Mouse (Mus musculus) hindlimb bud, embryonic 11.5 days (tissue): ENCODE data around the gene Brat1.

Source experiments
- DNase-seq: peaks from one replicate; pipeline ENCODE4 v3.0.0-alpha.2; 2012; ENCODE audit warnings: low read depth, low spot score; ENCODE audit errors: extremely low spot score

Gene Brat1

DNA sequence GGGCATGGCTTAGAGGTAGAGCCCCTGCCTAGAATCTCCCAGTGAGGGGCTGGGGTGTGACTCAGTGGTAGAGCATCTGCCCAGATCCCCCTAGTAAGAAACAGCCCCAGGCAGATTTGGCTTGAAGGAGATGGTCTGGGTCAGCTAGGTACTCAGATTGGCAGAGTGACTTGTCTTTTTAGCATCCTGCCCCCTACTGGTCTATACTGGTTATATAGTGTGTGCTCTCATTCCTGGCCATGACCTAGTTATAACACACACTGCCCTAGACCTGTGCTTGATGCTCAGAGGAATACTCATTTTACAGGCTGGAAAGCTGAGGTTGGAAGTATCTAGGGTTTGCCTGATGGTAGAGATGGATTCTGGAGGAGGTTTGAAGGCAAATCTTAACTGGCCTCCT lies 37.1 kb downstream of the Brat1 start:
- DNase-seq: no peak

DNA sequence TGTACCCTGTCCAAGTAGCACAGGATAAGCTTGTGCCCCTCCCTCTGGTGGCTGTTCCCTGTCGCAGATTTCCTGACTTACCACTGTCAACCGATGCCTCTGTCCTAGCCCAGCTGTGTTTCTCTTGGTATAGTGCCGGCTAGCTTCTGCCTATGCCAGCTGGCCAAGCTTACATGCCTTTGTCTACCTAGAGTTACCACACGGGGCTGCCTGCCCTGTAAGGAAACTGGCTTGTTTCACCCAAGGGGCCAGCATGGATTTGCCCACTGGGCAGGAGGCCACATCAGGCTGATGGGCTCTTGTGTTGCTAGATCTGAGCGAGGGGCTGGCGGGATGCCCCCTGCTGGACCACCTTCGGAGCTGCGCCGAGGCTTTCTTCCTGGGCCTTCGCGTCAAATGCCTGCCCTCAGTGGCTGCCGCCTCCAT lies 38.9 kb downstream of the Brat1 start:
- no peak for DNase-seq

DNA sequence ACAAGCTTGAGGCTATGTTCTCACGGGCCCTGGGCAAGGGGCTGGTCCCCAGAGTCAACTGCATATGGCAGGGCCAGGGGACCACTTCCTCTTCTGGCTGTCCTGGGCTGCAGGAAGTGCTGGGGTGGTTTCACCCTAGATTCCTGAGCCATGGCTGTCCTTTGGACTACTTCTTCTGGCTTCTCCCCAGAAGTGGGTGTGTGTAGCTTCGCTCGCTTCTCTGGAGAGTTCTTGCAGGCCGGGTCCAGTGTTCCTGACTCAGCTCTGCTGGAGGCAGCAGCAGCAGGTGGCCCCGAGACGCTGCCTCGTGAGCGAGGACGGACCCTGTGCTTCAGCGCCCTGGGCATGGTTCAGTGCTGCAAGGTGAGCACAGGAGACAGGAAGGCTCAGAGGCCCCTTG lies 43.6 kb downstream of the Brat1 start:
- DNase-seq: no peak

DNA sequence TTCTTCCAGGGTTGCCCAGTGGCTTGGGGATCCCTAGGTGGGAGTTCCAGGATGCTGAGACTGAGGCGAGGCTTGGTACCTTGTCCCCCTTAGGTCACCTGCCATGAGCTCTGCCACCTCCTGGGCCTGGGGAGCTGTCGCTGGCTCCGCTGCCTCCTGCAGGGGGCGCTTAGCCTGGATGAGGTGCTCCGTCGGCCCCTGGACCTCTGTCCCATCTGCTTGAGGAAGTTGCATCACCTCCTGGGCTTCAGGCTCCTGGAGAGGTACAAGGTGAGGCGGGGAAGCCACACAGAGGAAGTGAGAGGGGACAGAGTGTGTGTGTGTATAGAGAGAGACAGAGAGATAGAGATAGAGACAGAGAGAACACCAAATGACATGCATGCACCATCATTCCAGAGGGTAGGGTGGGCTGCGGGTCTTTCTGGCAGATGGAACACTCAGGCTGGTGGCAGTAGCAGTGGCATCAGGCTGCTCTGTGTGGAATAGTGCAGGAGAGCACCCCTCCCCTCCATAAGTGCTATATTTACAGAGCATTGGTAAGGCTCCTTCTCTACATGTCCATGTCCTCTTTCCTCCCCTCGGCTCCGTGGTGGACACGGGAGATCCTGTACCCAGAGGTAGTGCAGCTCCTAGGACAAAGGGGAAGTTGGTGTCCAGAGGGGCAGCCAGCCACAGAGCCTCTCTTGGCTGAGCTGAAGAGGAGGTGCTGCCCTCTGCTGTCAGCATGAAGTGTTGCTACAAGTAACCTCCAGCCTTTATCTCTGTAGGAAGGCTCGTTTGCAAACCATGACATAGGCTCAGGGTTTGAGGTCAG lies 44.5 kb downstream of the Brat1 start:
- DNase-seq: peak; percentile 52

DNA sequence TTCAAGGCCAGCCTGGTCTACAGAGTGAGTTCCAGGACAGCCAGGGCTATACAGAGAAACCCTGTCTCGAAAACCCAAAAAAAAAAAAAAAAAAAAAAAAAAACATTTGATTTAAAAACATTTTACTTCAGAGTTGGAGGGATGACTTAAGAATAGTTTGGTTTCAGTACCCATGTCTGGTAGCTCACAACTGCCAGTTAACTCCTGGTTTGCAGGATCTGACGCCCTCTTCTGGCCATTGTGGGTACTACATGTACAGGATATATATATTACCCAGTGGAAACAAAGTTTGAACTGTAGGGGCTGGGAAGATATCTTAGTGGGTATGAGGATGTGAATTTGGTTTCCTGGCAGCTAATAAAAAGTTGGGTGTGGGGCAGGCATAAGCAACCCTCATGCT lies 46.1 kb downstream of the Brat1 start:
- no peak for DNase-seq

DNA sequence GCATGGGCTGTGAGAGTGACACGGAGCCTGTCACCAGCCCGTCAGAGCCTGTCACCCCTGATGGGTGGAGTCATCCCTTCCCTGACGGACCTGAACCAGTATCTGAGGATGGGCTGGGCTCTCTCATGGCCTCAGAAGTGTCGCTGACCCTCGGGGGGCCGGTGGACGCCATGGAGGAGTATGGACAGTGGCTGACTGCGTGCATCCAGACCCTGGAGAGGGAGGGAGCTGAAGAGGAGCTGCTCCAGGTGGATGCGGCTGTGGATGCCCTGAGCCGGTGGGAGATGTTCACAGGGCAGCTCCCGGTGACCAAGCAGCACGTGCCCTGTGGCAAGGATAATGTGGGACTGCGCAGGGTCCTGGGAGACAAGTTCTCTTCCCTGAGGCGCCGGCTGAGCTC lies 47.2 kb downstream of the Brat1 start:
- DNase-seq: no peak

DNA sequence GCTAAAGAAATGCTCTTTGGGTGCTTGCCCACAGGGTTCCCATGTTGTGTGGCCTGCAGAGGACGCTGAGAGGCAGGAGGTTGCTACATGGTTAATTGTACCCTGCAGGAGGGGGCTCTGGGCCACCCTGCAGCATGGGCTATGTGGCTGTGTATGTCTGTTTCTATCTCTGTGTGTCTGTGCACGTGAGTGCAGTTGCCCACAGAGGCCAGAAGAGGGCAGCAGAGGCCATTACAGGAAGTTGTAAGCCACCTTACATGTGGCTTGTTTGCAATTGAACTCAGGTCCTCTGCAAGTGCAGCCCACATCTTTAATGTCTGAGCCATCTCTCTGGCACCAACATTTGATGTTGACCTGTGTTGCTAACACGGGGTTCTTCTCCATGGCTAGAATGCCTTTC lies 47.8 kb downstream of the Brat1 start:
- no peak for DNase-seq

DNA sequence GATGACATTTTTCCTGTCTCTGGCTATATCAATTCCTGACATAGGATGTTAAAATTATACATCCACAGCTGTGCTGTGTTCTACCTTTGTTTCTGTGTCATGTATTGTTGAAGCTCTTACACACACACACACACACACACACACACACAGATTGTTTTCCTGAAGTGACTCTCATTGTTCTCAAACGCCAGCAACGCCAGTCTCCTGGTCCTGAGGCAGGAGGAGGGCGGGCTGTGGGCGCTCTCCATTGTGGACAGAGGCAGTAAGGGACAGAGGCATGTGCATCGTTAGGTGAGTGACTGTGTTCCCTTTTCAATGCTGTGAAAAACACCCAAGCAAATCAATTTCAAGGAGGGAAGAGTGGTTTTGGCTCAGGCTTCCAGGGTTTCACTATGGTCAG lies 48.4 kb downstream of the Brat1 start:
- DNase-seq: no peak

DNA sequence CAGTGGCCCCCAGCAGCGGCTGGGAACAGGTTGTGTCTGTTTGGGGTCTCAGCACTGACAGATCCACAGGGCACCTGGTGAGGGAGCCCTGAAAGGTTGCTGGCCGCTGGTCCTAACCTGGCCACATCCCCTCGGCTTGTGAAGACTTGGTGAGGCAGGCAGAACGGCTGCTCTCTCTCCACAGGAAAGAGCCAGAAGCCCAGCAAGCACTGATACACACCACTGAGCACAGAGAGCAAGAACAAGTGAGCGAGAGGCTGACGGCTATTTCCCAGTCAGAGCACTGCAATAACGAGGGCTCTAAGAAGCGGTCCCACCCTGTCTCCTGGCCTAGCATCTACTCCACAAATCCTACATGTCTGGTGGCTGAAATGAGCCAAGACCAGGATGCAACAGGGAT lies 54.1 kb downstream of the Brat1 start:
- no peak for DNase-seq

DNA sequence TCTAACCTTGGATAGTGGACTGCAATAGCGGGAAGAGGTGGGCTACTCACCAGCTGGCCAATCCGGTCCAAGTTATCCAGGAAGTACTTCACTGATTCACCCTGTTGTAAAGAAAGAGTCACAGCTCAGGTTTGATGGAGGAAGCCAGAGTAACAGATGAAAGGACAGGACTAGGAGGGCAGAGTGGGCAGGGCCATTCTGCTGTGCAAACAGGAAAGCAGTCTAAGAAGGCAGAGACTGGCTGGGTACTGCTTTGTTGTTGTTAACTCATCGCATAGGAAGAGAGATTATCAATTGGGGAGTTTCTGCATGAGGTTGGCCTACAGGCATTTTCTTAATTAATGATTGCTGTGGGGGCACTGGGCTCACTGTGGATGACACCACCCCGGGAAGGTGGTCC lies 57.7 kb downstream of the Brat1 start:
- DNase-seq: no peak

DNA sequence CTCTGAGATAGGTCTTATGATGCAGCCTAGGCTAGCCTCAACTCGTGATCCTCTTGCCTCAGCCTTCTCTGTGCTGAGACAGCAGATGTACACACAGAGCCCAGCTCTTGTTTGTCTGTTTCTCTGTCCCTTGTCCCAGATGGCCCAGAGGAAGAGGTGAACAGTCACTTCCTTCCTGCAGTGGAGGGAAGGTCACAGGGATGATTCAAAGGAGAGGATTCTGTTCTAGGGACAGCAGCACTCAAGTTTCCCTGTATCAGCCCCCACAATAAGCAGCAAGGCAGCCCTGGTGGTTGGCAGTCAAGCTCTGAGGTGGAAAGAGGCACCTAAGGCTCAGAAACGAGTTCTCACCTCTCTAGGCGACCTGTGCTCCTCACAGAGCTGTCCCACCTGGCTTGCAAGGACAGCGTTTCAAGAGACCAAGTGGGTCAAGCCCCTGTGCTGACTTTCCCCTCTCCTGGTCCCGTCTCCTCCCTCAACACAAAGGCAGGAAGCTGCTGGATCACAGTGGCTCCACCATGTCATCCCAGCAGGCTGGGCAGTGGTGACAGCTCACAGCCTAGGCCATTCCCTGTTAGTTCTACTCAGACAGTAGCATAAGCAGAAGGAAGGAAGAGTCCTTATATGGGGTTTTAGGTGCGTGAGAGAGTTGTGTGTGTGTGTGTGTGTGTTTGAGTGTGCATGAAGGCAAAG lies 60.3 kb downstream of the Brat1 start:
- no peak for DNase-seq

DNA sequence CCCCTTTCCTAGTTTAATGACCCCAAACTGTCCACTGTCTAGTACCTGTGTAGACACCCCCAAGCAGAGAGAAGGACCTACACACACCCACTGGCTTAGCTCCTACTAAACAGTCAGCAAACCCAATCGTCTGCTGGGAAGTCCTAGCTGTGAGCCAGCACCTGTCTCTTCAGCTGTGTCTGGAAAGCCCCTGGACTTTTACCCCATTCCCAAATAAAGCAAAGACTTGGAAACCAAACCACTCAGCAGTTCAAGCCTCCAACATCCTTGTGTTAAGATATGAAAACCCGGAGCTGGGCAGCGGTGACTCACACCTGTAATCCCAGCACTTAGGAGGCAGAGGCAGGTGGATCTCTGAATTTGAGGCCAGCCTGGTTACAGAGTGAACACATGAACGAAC lies 61.8 kb downstream of the Brat1 start:
- no peak for DNase-seq

DNA sequence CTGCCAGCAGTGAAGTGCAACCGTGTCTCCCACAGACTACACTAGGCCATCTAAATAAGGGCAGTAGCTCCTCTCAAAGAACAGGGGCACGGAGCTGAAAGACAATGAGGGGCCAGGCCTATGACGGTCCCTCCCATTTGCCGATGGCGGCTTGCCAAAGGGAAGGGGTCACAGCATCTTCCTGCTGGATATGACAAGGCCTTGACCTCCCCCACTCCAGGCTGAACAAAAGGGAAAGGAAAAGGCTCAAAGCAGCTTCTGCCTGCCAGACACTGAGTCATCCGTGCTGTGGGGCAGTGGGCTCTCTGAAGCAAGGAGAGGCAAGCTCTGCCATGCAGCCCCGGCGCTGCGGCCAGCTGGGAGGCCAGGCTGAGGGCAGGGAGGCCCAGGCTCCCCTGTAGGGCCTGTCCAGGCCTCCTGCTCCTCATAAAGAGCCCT lies 62.9 kb downstream of the Brat1 start:
- no peak for DNase-seq

DNA sequence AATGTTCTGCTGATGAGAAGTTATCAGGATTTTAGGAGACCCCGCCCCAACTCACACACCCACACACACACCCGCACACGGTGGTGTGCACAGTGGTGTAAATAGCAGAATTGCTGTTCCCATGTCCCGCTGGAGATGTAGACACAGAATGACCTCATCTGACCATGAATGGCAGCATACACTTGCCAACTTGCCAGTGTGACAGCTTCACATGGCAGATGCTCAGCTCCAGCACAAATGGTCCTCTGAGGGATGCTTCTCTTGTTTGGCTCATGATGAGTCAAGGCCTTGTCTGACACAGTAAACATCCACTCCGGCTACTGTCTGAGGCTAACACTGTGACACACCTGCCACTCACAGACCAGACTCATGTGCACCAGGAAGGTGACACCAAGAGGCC lies 63.5 kb downstream of the Brat1 start:
- no peak for DNase-seq
